In genomic region chr14:20914415-20914814, GRCm38 (mm10) we compare ENCODE assay signal across 9 mouse cellular contexts. TPM values are rescaled to one million over a fixed set of nuclear protein-coding genes. Genes with fewer than 3 reads are reported as not detected.
DNase-seq lines count a peak whose midpoint lies in the region; ATAC-seq and TF ChIP-seq lines count a peak whose summit lies in the region.
"Had no signal": no experiment of that assay in that cellular context is flagged by ENCODE, and none has a peak within 500 bp of the region (broad histone marks: within the 10 kb centered on the region; RNA-seq: fewer than 3 reads in every experiment).

No protein-coding gene starts in this region.

- no peak for TF ChIP-seq EP300 in liver, postnatal 0 days (IDR thresholded peaks at IDR 0.05; ENCODE audit: low read depth)

- no peaks in the 10 kb centered on the region for H3K36me3 ChIP-seq in liver, postnatal 0 days (replicated peaks; ENCODE audit: insufficient read depth, low read length)
- H3K36me3 ChIP-seq in hindbrain, embryonic 12.5 days, result no peaks in the 10 kb centered on the region
- H3K36me3 ChIP-seq: liver, embryonic 13.5 days had no signal

- no peaks in the 10 kb centered on the region for H3K27me3 ChIP-seq in liver, postnatal 0 days (ENCODE audit: insufficient read depth, low read length)
- H3K27me3 ChIP-seq in hindbrain, embryonic 12.5 days, result no peaks in the 10 kb centered on the region
- H3K27me3 ChIP-seq: liver, embryonic 13.5 days had no signal

- H3K9ac ChIP-seq in liver, postnatal 0 days (replicated peaks), result no peak overlapping the region
- H3K9ac ChIP-seq in hindbrain, embryonic 12.5 days, result no peak overlapping the region
- H3K9ac ChIP-seq: liver, embryonic 13.5 days had no signal

- TF ChIP-seq POLR2A in embryonic fibroblast, embryonic 13.5 days (IDR thresholded peaks at IDR 0.05; ENCODE audit: low read depth, low read length), result no peak

- DNase-seq in kidney, postnatal 10 days, result peak; percentile 14
- no peak for DNase-seq in kidney, adult 8-10 months
- DNase-seq in adipocyte (ENCODE audit: low spot score), result peak; percentile 44
- peak; percentile 63 for DNase-seq in left cerebral cortex, postnatal 4 days
- DNase-seq in c-Kit-positive CD71-positive TER-119-positive erythroid progenitor cells, embryonic 14.5 days (ENCODE audit: low spot score), result no peak
- no peak for DNase-seq in liver, postnatal 0 days
- DNase-seq: liver, embryonic 13.5 days had no signal

- no peak for ATAC-seq in liver, postnatal 0 days
- ATAC-seq in hindbrain, embryonic 12.5 days (ENCODE audit: low FRiP score), result no peak

- WGBS in liver, postnatal 0 days (ENCODE audit: insufficient replicate concordance), result 60% methylated on average over 2 of the region's 2 CpGs
- WGBS in hindbrain, embryonic 12.5 days, result 63% methylated on average over 2 of the region's 2 CpGs

- H3K4me1 ChIP-seq in embryonic fibroblast, embryonic 13.5 days (ENCODE audit: control insufficient read depth, insufficient read depth, low read length), result no peaks in the 10 kb centered on the region; the same call in 1 of the 2 replicates
- peaks cover 8% of the 10 kb centered on the region for H3K4me1 ChIP-seq in liver, postnatal 0 days (ENCODE audit: insufficient read depth)
- H3K4me1 ChIP-seq in hindbrain, embryonic 12.5 days, result no peaks in the 10 kb centered on the region

- H3K27ac ChIP-seq in embryonic fibroblast, embryonic 13.5 days (ENCODE audit: insufficient read depth, low read length), result peak overlapping the region; percentile 20; the same call in 1 of the 2 replicates
- H3K27ac ChIP-seq in liver, postnatal 0 days (ENCODE audit: low read depth), result no peak overlapping the region
- H3K27ac ChIP-seq in hindbrain, embryonic 12.5 days, result no peak overlapping the region
- H3K27ac ChIP-seq: liver, embryonic 13.5 days had no signal

- TF ChIP-seq CTCF in embryonic fibroblast, embryonic 13.5 days (IDR thresholded peaks at IDR 0.05; ENCODE audit: borderline replicate concordance, insufficient read depth, low read length), result no peak
- TF ChIP-seq CTCF in liver, postnatal 0 days (IDR thresholded peaks at IDR 0.05; ENCODE audit: low read depth), result no peak

- H3K9me3 ChIP-seq in liver, postnatal 0 days (ENCODE audit: low read length), result no peaks in the 10 kb centered on the region
- no peaks in the 10 kb centered on the region for H3K9me3 ChIP-seq in hindbrain, embryonic 12.5 days (replicated peaks)
- H3K9me3 ChIP-seq: liver, embryonic 13.5 days had no signal

- intact Hi-C loops in left cerebral cortex, postnatal 4 days (cut with DNase I), result no loop called here

- H3K4me3 ChIP-seq in embryonic fibroblast, embryonic 13.5 days (ENCODE audit: insufficient read depth, low read length), result no peak overlapping the region
- H3K4me3 ChIP-seq in liver, postnatal 0 days (ENCODE audit: low read depth, low read length), result no peak overlapping the region
- H3K4me3 ChIP-seq in hindbrain, embryonic 12.5 days, result no peak overlapping the region
- H3K4me3 ChIP-seq: liver, embryonic 13.5 days had no signal

- no peak overlapping the region for H3K4me2 ChIP-seq in liver, postnatal 0 days (ENCODE audit: low read depth, low read length)
- no peak overlapping the region for H3K4me2 ChIP-seq in hindbrain, embryonic 12.5 days (replicated peaks)
- H3K4me2 ChIP-seq: liver, embryonic 13.5 days had no signal

RNA-seq across cellular contexts. Expression of gene Vcl, which starts 14.8 kb away (rescaled TPM):
- polyA plus RNA-seq in embryonic fibroblast, embryonic 13.5 days (2011; ENCODE audit: insufficient read length, low read depth, missing spikeins), result 494 and 636 TPM in 2 replicates
- total RNA-seq in left cerebral cortex, postnatal 4 days (2021), result 10 to 100 TPM; 21.0 to 21.9 TPM
- 9.3 and 11.6 TPM in 2 replicates for polyA plus RNA-seq in liver, postnatal 0 days (2015; fragmentation: Nextera tagmentation; extraction: Ambion mirVana)
- polyA plus RNA-seq in hindbrain, embryonic 12.5 days (2016; fragmentation: Nextera tagmentation; extraction: Ambion mirVana), result 39.1 and 46.4 TPM in 2 replicates

Comparison
In these comparisons a context has a peak if more than half of its experiments do, and no peak if none do; other contexts are left out.
1. DNase-seq: peak in kidney, postnatal 10 days (single experiment), adipocyte (single experiment) and left cerebral cortex, postnatal 4 days (single experiment); none in kidney, adult 8-10 months (0 of 2), c-Kit-positive CD71-positive TER-119-positive erythroid progenitor cells, embryonic 14.5 days (single experiment) and liver, postnatal 0 days (single experiment).
2. RNA of gene Vcl, which starts 14.8 kb away (polyA plus RNA-seq): 494 to 636 TPM in embryonic fibroblast, embryonic 13.5 days; 39.1 to 46.4 TPM in hindbrain, embryonic 12.5 days and 9.3 to 11.6 TPM in liver, postnatal 0 days; every median in the first group is over 10 times any median in the second.